Mouse (Mus musculus) T-helper 2 cell (primary cell): ENCODE data around the gene Upk3a.

Experiments
- in situ Hi-C: fragments of 300-600 bp; cut with MboI, MseI; formaldehyde crosslinking; loops from one replicate; pipeline ENCODE4 v1.15.1; 2025; ENCODE audit warnings: high pct_unique_total_duplicates

Upk3a gene

GRCm38 (mm10) chr15:85043761-85044160 is 26.8 kb downstream of the Upk3a start:
- in situ Hi-C loops, result loop anchor here (25.0 kb wide), 1 partner anchor 1144 kb away; the partner anchor contains the start of gene Cerk

GRCm38 (mm10) chr15:85046230-85046950 is 29.4 kb downstream of the Upk3a start:
- in situ Hi-C loops, result loop anchor here (25.0 kb wide), 1 partner anchor 1141 kb away; the partner anchor contains the start of gene Cerk

GRCm38 (mm10) chr15:85047865-85048264 is 30.9 kb downstream of the Upk3a start:
- in situ Hi-C loops, result loop anchor here (25.0 kb wide), 1 partner anchor 1139 kb away; the partner anchor contains the start of gene Cerk

- in situ Hi-C loops, result loop anchor here (25.0 kb wide), 1 partner anchor 1138 kb away; the partner anchor contains the start of gene Cerk
Observed at GRCm38 (mm10) chr15:85049758-85050157, 32.8 kb downstream of the Upk3a start.

GRCm38 (mm10) chr15:85054098-85054497 is 37.2 kb downstream of the Upk3a start:
- in situ Hi-C loops, result no loop called here

GRCm38 (mm10) chr15:85055186-85055585 is 38.2 kb downstream of the Upk3a start:
- in situ Hi-C loops, result no loop called here

- in situ Hi-C loops, result no loop called here
Observed at GRCm38 (mm10) chr15:85063421-85063820, 46.5 kb downstream of the Upk3a start.

GRCm38 (mm10) chr15:85070561-85070960 is 53.6 kb downstream of the Upk3a start:
- in situ Hi-C loops, result loop anchor here (5.0 kb wide), 1 partner anchor 73 kb away; no protein-coding TSS in a partner anchor
